Mouse (Mus musculus): ENCODE results near the gene Krt12.

- TF ChIP-seq POLR2A (IDR thresholded peaks at IDR 0.05; ENCODE audit: low read depth, low read length), result no peak
- no peak for TF ChIP-seq CTCF (IDR thresholded peaks at IDR 0.05; ENCODE audit: extremely low read depth, insufficient read depth, insufficient read length, insufficient replicate concordance)
These were observed 26.7 kb upstream of the Krt12 start for GRCm38 (mm10) chr11:99448769-99449168.
